Mouse (Mus musculus) heart, adult 8-10 months (tissue): ENCODE data around the gene Acad12. TPM values are rescaled to one million over a fixed set of nuclear protein-coding genes. Genes with fewer than 3 reads are reported as not detected.
"Not testable (repeated sequence)": the region's sequence is repeated elsewhere in the genome, so short reads cannot be mapped to it uniquely, and the experiment has no call there.

Experiments
- DNase-seq: peaks from one replicate; pipeline ENCODE4 v3.0.0; 2022; ENCODE audit warnings: low spot score
- total RNA-seq, 4 experiments: library from RNA; stranded (reverse); gene quantifications; 2 replicates each; pipeline ENCODE4 v1.2.4; 2022

The Acad12 gene
- total RNA-seq, 4 experiments from 2014 or later, result 97.0 to 106 (median 99.0) TPM

DNA sequence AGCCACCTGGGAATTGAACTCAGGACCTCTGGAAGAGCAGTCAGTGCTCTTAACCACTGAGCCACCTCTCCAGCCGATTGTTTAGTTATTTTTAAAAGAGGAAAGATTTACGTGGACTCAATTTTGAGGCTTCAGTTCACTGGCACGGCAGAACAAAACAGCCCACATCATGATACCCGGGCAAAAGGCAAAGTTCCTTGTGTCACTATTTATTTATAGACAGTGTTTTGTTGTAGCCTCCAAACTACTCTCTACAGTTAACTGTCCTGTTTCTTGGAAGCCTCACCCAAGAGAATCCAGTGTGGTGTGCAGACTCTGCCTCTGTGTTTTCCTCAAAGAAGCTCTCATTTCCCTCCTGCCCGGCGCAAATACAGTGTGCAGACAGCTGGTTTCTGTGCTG, 6.7 kb downstream of the Acad12 start:
- no peak for DNase-seq

DNA sequence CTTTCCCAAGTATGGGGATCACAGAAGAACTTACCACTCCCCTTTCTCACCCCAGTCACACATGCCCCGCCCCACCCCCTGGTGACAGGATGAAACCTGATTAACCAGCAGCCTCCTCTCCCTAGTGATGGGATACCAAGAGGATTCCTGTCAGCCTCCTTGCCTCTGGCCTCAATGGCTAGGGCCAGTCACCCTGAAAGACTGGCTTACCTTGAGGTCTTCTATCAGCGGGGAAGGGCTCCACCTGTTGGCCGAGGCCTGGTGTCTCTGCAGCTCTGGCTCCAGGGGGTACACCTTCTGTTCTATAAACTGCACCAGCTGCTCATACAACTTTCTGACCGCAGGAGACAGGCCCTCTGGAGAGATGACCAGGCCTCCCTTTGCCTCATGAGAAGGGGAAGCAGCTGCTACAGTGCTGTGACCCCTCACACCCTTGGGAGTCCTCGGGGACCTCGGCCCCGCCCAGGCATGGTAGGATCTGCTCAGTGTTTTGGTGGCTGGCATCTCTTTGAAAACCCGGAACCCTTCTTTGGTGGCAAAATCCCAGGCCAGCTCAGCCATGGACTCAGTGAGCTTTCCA, 9.1 kb downstream of the Acad12 start:
- DNase-seq, result not testable (repeated sequence)

DNA sequence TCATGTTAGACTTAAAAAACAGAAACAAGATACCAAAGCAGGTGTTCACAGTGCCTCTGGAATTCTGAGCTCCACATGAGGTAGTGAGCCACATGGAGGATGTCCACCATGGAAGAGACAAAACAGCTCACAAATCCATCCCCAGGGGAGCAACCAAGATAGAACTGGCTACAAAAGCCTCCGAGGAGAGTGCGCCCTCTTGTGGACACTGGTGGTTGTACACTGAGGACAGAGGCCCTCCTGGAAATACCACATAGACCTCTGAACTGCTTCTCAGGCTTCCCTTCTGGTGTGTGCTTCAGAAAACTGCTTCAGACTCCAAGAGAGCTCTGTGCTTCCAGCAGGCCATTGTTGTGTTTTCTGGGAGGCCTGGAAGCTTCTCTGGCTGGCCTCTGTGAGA, 12.6 kb downstream of the Acad12 start:
- peak; percentile 84 for DNase-seq

DNA sequence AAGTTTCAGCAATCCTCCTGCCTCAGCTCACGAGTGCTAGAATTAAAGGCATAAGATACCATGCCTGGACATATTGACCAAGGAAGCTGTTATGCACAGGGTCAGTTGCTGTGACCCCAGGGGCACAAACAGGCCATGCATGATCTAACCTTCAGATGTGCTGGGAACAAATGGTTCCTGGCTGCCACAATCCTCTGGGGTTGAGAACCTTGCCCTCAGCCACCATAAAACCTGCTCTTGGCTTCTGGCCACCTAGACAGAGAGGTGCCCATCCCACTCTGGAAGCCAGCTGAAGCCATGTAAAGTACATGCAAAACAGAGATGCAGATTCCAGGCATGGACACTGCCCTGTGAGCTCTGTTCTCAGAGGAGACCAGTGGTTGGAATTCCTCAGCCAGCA, 14.9 kb downstream of the Acad12 start:
- not testable (repeated sequence) for DNase-seq

DNA sequence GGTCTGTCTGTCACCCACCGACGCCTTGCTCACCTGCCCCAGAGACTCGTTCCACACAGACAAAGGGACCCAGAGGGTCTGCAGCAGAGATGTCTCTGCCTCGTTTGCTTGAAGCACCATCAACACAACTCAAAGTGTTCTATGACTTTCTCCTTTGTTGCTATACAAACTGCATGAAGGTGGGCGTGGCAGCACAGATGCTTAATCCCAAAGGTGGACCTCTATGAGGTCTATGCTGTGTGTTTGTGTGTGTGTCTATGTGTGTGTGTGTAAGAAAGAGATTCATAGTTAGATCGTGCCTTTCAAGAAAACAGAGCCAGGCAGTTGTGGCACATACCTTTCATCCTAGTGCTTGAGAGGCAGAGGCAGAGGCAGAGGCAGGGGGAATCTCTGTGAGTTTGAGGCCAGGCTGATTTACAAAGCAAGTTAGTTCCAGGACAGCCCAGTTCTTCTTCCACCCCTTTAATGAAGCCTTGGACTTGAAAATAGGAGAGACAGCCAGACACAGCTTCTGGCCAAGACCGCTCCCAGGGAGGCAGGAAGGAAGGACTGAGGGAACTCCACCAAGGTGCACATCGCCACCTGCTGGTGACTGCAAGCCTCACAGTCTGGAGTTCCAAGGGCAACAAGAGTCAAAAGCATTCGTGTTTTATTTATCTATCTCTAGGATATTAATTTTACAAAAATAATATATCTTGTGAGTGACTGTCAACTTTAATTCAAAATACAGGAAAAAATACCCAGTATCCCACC, 17.0 kb downstream of the Acad12 start:
- peak; percentile 95 for DNase-seq

DNA sequence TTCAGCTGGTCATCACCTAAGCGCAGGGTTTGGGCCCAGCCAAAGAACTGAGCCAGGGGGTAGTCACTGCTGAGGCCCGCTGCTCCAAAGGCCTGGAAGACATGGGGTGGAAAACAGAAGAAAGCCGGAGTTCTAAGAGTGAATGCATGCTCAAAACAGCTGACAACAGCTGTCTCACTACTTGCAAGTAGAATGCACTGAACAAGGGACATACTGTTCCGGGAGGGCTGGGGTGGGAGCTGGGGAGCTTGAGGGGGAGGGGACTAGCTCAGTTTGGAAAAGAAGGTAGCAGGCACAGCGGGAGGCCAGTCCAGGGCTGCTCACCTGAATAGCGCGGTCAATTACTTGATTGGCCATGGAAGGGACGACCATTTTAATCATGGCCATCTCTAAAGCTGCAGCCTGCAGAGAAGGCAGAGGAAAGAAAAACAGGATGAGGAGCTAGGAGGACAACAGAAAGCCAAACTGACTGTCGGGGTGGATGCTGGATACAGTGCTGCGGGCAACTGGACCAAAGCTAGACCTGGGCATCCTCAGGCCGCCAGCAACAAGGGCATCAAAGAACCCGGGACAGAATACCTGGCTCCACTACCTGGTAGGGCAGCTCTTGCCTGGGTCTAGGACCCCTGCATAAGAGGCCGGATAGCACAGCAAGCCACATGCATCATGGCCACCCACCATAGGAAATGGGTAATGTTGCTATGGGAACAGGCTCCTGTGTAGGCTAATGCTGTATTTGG, 19.7 kb downstream of the Acad12 start:
- DNase-seq, result no peak

DNA sequence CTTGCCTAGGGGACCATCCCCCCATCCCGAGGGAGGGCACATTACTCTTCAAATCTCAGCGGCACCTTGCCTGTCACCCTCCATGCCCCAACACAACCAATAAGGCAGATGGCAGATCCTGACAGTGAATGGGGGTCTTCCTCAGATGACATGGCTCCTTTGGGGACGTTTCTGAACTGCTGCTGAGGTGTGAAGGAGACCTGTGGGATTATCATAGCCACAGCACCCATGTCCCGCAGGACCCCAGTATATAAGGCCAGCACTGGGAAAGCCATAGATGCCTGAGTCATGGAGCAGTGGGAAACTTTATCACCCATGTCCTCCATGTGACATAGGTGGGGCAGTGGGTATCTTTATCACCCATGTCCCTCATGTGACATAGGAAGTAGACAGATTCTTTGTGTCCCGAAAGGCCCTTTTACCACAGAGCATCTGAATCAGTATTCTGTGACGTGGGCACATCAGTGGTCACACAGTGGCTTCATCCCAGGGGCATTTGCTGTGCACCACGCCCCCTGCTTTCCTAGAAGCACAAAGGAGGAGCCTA, 20.7 kb downstream of the Acad12 start:
- no peak for DNase-seq

DNA sequence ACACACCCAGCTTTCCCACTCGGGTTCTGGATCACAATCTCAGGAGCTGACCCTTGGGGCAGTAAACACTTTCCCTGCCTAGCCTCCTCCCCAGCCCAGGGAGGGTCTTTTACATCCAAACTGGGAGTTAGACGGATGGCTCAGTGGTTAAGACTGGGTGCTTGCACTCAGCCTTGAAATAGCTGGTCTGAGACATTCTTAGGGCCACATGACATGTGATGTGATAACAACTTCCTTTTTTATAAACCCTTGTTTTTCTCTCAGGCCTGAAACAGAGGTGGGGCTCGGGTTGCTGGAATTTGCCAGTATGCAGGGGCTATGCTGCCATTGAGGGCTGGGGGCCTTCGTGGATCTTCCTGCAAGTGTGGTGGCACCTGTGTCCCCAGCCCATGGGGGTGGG, 21.4 kb downstream of the Acad12 start:
- DNase-seq, result no peak

DNA sequence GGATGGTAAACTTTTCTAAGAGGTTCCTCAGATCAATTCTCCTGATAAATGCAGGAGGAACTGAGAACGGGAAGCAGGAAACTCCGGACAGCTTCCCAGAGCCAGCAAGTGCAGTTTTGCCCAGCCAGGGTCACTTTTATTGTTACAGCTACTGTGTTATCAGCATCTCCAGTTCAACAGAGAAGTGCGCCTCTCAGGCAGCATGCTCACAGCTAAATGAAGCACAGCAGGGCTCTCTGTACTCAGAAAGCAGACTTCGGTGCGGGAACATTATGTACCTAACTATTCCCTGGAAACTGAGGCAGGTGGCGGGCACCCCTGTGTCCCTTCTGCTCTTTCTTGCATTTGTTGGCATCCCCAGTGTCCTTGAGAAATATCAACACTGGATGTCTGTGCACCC, 22.5 kb downstream of the Acad12 start:
- no peak for DNase-seq

DNA sequence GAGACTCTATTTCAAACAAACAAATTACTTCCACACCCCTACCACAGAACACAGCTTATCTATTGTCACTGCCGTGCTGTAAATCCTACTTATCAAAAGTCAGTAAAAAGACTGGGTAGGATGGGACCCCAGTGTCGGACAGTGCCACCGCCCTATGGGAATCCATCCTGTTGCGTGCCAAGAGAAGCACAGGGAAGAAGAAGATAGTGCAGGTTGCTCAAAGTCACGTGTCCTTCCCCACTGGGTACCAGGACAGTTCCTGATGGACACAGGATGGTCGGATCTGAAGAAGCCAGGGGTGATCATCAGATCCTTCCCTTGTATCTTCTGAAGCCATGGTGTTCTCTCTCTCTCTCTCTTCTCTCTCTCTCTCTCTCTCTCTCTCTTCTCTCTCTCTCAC, 23.0 kb downstream of the Acad12 start:
- DNase-seq, result no peak

DNA sequence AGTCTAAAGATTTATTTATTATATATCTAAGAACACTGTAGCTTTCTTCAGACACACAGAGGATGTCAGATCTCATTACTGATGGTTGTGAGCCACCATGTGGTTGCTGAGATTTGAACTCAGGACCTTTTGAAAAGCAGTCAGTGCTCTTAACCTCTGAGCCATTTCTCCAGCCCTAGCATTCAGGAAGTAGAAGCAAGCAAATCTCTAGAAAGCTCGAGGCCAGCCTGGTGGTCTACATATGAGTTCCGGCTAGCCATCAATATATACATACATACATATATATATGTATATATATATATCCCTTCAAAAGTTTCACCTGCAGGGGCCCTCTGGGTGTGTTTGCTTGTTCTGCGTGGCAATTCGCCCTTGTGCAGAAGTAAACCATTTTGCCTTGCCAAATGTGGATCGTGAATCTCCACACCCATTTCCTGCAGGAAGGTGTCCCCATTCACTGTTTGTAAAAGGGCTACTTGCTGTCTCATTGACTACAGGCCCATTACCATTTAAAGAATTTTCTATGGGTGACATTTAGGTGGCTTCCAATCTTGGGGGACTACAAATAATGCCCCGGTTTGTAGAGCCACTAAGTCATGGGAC, 23.9 kb downstream of the Acad12 start:
- no peak for DNase-seq

DNA sequence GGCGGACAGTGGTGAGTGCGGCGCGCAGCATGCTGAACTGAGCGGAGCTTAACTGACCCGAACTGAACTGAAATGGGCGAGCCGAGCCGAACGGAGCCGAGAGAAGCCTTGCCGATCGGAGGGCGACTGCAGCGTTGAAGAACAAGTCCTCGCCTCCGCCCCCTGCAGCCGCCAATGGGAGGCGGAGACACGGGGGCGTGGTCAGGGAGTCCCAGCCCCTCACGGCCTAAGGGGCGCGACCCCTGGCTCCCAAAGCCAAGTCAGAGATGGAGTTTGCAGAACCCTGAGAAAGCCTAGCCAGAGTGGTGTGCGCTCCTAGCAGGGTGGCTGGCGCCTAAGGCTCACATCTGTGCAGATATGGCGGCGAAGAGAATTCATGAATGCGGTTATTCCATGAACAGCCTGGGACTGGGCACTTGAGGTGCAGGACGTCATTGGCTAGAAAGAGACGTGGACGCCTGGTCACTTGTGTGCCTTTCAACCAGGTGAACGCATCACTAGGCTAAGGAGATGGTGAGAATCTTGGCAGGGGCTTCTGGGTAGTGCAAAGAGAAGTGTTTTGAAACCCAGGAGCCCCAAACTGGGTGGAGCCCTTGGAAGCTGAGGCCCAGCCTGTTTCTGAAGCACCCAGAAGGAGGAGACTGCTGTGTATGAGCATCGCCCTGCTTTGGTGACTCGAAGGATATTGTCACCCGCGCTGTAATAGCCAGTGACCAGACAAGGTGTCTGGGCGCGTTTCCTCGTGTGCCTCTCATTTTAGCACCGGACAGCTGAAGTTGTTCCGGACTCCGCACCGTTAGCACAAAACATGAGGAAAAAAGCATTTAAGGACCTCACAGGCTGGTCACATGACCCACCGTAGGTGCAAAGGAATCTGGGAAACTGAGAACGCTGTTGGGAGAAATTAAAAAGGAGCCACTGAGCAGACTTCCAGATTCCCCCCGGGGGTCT, 25.0 kb downstream of the Acad12 start, which contains the start of gene Aldh2:
Aldh2 (minus strand) TSS at position 374 of the 951 bp plus-strand sequence.
- peak; percentile 86 for DNase-seq

DNA sequence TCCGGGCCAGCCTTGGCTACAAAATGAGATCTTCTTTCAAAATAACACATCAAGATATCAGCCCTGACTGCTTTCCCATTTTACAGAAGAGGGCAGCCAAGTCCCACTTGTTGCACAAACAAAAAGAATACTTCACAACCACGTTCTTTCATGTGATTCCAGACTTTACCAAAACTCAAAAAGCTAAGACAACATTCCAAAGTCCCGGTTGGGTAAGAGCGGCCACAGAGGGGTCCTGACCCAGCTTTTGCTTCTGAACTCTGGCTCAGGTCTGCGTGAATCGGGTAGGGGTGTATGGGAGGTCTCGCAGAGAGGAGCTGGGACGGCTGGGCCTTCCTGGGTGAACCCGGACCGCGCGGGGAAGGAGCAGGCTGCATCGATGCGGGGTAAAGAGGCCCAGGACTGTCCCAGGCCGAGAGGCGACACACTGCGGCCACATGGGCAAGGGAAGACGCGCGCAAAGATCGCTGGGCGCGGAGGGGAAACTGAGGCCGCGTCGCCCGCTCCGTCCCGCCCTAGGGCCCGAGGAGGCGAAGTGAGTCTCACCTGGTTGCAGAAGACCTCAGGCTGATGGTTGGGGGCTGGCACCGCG, 25.8 kb downstream of the Acad12 start:
- DNase-seq, result no peak

DNA sequence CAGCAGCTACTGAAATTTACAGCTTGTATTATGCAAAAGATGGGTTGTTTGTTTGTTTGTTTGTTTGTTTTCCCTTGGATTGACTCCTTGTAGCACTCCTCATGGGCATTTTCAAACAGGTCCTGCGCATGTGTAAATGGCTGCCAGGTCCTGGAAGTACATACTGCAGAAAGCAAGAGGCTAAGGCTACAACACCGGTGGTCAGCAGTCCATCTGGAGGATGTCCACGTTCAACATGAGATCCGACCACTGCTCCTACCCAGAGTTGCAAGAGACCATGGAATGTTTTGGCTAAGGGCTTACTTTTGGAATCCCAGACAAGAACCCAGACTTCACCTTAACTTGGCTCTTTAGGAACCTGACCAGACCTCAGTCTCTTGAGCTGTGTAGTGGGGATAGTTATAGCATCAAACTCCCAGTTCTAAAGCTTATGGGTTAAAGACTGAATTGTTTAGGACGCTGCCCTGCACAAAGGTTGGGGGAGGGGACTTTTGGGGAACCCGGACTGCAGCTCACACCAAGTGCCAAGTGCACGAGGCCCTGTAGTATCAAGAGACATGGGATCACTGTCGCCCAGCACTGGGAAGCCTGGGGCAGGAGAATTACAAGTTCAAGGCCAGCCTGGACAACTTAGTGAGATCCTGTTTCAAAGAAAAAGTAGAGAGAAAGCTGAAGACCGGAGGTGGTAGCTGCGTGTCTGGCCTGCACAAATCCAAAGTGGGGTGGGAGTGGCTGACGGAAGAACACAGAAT, 26.5 kb downstream of the Acad12 start:
- no peak for DNase-seq

DNA sequence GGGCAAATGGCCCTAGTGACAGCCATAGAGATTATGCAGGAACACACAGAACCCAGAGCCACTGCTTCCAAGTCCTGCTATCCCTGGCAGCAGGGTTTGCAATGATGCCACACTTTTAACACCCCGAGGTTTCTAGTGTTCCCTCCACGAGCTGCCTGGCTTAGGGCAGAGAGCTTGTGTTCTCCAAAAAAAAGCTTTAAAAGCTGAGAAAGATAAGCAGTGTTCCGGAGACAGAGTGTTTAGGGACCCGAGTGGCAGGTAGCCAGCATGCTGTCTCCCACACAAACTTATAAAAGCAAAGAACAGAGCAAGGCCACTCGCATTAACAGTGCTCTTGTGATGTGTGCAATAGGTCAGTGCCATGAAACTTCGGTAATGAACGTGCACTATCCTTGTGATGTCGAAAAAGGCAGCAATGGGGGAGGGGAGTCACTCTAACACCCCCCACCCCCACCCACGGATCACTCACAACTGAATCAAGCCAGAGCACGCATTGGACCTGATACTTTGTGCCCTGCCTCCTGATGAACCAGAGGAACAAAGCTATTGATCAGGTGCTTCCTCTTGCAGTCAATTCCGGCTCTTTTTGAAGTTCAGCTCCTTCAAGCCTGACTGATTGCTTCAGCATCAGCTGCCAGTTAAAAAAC, 27.2 kb downstream of the Acad12 start:
- DNase-seq, result peak; percentile 40

DNA sequence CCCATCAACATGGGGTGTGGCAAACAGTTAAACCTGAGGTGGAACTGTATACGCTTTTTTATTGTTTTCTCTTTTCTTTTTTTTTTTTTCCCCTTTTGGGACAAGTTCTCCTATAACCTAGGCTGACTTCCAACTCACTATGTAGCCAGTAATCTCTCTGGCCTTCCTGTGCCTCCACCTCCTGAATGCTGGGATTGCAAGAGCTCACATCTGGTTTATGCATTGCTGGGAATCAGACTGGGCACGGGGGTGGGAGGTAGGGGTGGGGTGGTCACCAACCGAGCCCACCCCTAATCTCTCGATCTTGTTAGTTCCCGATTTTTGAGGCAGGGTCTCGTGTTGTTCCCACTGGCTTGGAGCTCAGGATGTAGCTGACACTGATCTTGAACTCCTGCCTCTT, 28.8 kb downstream of the Acad12 start:
- DNase-seq, result no peak

DNA sequence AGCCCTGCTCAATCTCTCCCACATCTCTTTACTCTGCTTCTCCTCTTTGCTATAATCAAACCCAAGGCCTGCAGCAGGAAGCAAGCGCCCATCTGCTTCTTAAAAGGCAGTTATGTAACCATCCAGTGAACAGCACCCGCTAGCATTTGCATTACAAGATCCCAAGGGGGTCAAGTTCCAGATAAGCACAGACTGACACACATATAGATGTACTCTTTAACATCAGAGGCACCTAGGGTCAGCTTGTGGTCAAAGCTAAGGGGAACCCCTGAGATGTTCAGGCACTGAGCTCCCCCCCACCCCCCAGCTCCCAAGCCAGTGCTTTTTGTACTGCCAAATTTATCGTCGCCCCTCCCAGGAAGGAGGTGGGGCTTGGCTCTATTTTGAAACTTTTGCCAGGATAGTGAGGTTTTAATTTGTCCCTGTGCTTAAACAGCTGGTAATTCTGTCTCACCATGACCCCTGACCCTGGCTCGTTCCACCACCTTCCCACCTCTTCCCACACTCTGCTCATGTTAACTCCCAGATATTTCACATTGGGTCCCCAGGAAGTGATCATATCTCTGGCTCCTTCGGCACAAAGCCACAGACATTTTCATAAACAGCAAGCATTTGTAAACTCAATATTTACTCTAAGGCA, 32.2 kb downstream of the Acad12 start:
- peak; percentile 74 for DNase-seq

DNA sequence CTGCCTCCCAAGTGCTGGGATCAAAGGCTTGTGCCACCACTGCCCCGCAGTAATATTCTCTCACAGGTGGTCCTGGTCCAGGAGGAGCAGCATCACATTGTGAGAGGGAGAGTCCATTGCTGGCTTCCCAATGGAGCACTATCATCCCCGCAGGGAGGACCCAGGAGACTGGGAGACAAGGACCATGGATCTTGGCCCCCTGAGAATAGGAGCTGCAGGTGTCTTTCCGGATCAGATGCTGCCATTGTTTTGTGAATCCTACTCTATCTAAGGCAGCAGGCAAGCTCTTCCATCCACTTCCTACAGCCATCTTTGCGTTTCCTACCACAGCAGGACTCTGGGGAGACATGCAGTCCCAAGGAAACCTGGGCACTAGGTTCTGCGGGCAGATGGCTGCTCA, 33.0 kb downstream of the Acad12 start:
- no peak for DNase-seq

DNA sequence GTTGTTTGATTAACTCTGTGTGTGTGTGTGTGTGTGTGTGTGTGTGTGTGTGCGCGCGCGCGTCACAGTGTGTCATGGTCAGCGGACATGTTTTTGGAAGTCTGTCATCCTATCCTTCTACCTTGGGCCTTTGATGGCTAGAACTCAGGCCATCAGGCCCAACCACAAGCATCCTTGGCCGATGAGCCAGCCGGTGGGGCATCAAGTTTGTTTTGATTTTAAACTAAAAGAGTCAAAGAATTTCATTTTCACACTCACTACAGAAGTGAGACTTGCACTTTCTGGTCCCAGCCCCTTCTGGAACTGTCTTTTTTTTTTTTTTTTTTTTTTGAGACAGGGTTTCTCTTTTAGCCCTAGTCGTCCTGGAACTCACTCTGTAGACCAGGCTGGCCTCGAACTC, 33.7 kb downstream of the Acad12 start:
- DNase-seq, result no peak
